Mouse (Mus musculus): ENCODE measurements around the gene Slc25a19. TPM values are rescaled to one million over a fixed set of nuclear protein-coding genes. Genes with fewer than 3 reads are reported as not detected.
"Not testable (repeated sequence)": the region's sequence is repeated elsewhere in the genome, so short reads cannot be mapped to it uniquely, and the experiment has no call there.

Slc25a19 gene
- 10 to 100 TPM; 55.2 to 60.6 TPM for total RNA-seq (2021)
- long read RNA-seq, experiment 1, transcript Slc25a19-201 (7 exons, 2,307 nt), result major isoform, 43 of 64 reads
- long read RNA-seq, experiment 1, partial matches to known transcripts, result 8 of 64 reads
- long read RNA-seq, experiment 1, other reads (novel, unspliced or antisense), result 13 of 64 reads
- long read RNA-seq, experiment 2, transcript Slc25a19-201 (7 exons, 2,307 nt), result major isoform, 42 of 67 reads
- long read RNA-seq, experiment 2, partial matches to known transcripts, result 5 of 67 reads
- long read RNA-seq, experiment 2, other reads (novel, unspliced or antisense), result 18 of 67 reads

DNA sequence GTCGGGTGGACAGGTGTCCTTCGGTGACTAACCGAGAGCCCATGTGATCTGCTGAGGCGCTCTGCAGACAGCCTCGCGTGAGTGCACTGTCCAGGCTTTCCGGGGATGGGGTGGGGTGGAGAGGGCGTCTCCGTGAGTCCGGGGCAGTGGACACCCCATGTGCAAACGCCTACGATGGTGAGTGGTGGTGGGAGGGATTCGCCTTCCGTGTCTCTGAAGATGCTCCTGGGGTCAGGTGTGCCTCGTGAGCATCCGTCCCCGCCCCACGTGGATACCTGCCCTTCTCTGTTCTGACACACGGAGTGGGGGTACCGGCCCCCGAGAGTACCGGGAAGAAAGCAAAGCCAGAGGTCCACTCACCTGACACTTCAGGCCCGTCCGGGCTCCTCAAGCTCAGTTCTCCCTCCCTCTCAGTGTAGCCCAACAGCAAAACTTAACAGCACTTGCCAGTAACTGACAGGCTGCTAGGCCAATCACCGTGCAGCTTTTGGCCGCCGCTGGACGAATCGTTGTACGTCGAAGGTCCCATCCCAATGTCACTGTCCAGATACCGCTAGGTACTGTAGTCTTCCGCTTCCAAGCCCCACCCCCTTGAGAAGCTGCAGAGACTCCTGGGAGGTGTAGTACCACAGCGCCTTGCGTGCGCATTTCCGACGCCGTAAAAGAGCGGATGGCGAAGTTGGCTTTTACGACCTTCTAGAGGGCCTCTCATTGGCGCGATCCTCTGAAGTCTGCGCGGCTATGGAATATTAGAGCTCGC lies at the start of gene Slc25a19:
Gene Slc25a19, minus strand, starts transcription at position 591 of the 760 bp plus-strand sequence.
- DNase-seq (ENCODE audit: low spot score in 2 of 2), result peak; percentile 99

- DNase-seq (ENCODE audit: low spot score in 2 of 2), result no peak
These were observed 49.4 kb upstream of the Slc25a19 start for GRCm38 (mm10) chr11:115677511-115677910.

GRCm38 (mm10) chr11:115676738-115677137 lies 48.6 kb upstream of the Slc25a19 start:
- no peak for DNase-seq (ENCODE audit: low spot score in 2 of 2)

- peak; percentile 54 to 60 for DNase-seq (ENCODE audit: low spot score in 2 of 2)
These were observed 46.3 kb upstream of the Slc25a19 start for GRCm38 (mm10) chr11:115674235-115674865.

GRCm38 (mm10) chr11:115673471-115674234 lies 45.6 kb upstream of the Slc25a19 start:
- peak; percentile 67 to 71 for DNase-seq (ENCODE audit: low spot score in 2 of 2)

GRCm38 (mm10) chr11:115672226-115672987 lies 44.3 kb upstream of the Slc25a19 start:
- no peak for DNase-seq (ENCODE audit: low spot score in 2 of 2)

- DNase-seq (ENCODE audit: low spot score in 2 of 2), result peak; percentile 40 to 70
These were observed 42.5 kb upstream of the Slc25a19 start for GRCm38 (mm10) chr11:115670451-115671050.

DNA sequence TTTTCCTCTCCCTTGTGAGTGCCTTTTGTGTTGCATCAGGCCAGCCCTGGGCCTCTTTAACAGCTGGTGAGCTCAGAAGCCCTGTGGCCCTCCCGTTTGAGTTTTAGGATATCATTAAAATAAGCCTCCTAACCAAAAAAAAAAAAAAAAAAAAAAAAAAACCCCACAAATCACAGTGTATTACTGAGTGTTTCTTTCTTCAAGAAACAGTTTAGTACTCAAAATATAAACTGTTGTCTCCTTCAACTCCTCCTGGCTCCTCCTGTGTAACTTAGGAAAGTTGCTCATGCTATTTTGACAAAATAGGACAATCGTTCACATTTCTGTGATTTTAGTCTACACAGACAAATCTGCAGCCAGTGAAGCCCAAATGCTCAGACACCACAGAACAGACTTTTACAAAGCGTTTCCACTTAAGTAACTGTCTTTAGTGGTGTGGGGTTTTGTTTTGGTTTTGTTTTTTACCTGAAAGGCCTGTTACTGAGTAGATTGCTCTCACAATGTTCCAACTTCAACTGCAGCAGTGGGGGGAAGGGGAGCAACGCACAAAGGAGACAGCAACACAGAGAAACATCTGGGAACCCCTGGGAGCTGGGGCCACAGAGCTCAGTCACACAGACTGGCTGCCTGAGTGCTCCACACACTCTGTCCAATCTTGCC lies 35.7 kb upstream of the Slc25a19 start:
- DNase-seq (ENCODE audit: low spot score in 2 of 2), result no peak

- DNase-seq (ENCODE audit: low spot score in 2 of 2), result peak; percentile 61 to 69
These were observed 32.3 kb upstream of the Slc25a19 start for GRCm38 (mm10) chr11:115660376-115660775.

- peak in 1 of 2 experiments; percentile 48 for DNase-seq (ENCODE audit: low spot score in 2 of 2)
These were observed 30.4 kb upstream of the Slc25a19 start for GRCm38 (mm10) chr11:115658521-115658920.

GRCm38 (mm10) chr11:115654128-115654527 lies 26.0 kb upstream of the Slc25a19 start:
- no peak for DNase-seq (ENCODE audit: low spot score in 2 of 2)

GRCm38 (mm10) chr11:115653194-115653593 lies 25.1 kb upstream of the Slc25a19 start:
- peak in 1 of 2 experiments; percentile 39 for DNase-seq (ENCODE audit: low spot score in 2 of 2)

DNA sequence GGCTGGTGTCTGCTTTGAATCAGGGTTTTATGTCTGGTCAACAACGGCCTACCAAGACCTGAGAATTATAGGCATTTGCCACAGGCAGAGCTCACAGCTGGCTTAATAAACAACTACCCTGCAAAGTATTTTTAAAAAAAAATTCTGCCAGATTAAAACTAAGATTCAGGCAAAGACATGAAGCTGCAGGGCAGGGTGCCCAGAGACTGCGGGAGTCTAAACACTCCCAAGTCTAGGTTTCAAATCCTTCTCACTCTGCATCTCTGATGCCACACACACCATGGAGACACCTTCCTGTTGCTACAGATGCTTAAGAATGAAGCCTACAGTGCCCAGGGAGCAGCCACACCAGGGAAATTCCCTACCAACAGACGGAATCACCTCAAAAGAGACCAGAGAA lies 23.6 kb upstream of the Slc25a19 start:
- no peak for DNase-seq (ENCODE audit: low spot score in 2 of 2)

DNA sequence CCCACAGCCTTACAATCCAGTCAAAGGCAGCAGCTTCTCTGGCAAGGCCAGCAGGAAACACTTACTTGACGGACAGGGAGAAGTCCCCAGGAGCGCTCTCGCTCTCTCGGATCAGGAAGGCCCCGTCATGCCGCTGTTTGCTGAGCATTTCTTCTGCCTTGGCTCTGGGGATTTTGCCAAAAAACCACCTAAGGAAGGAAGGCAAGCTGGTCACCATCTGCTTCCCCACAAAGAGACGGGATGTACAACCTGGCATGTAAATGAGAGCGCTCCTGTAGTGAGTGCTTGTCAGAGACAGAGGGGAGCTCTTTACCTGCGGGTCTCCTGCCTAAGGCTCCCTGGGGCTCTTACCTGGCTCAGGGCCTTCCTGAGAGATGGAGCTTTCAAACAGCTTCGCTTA lies 21.6 kb upstream of the Slc25a19 start:
- DNase-seq (ENCODE audit: low spot score in 2 of 2), result peak; percentile 44 to 61

DNA sequence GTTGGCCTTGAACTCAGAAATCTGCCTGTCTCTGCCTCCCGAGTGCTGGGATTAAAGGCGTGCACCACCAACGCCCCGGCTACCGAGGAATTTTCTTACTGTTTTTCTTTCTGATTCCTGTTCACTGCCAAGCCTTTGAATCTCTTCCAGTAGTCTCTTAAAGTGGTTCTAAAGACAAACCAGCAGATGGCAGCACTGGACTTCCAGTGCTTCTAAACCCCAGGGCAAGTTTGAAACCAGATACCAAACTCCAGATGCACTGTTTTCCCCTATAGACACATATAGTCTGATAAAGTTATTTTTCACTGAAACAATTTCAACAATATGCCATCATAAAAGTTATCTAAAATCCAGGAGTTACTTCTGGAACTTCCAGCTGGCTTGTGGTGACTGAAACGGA lies 19.4 kb upstream of the Slc25a19 start:
- DNase-seq (ENCODE audit: low spot score in 2 of 2), result peak; percentile 53 to 68

DNA sequence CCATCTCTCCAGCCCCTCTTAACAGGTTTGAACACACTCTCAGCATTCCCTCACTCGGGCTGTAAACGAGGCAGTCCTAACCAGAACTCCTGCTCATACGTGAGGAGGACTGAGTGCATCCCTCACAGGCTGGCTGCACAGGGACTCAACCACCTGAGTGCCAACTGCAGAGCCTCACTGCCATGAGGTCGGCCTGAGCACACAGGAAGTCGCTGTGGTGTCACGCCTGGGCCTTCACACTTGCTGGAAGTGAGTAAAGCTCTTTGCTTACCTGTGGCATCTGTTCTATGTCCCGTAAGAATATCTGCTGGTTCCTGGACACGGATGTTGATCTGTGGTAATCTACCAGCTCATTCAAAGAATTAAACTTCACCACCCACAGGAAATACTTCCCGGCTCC lies 18.3 kb upstream of the Slc25a19 start:
- no peak for DNase-seq (ENCODE audit: low spot score in 2 of 2)

DNA sequence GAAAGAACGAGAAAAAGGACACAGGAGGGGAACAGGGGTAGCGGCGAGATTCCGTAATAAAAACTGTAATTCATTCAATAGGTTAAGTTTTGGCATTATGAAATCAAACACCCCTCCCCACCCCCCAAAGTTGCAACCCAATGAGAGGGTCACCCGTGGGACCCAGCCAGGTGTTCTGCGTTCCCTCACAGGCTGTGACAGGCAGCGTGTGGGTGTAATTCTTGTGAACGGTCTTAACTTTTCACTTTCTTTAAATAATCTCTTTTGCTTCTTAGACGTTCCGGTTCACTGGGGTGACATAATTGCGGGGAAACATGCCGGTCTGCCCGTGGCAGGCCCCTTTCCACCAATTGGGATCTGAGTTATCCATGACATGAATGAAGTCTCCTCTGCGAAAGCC lies 17.4 kb upstream of the Slc25a19 start:
- DNase-seq (ENCODE audit: low spot score in 2 of 2), result not testable (repeated sequence)

DNA sequence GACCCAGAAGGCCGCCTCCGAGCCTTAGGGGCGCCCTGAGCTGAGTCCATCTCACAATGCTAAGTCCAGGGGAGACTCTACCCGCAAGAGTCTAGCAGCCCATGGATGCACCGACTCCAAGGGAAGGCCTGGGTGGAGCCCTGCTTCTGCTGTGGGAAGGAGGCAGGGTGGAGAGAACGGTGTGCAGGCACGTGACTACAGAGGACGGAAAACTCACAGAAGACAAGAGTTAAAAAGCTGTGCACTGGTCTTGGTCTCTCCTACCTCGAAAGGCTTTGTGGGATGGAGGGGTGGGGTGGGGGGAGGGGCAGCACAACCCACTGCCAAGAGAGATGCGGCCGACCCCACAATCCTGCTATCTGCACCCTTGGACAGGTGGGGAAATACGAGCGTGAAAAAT lies 16.2 kb upstream of the Slc25a19 start:
- no peak for DNase-seq (ENCODE audit: low spot score in 2 of 2)

GRCm38 (mm10) chr11:115643265-115643664 lies 15.2 kb upstream of the Slc25a19 start:
- DNase-seq (ENCODE audit: low spot score in 2 of 2), result no peak
